Mouse (Mus musculus): ENCODE results near the gene Mpzl2.

GRCm38 (mm10) chr9:45046973-45047372 lies 7.4 kb downstream of the Mpzl2 start:
- TF ChIP-seq CTCF (IDR thresholded peaks at IDR 0.05; ENCODE audit: low read depth, low read length) = no peak
- no peak for TF ChIP-seq POLR2A (IDR thresholded peaks at IDR 0.05; ENCODE audit: insufficient read depth, low read length)
